9 mouse cellular contexts compared by ENCODE assay signal in genomic region chr2:34774493-34774892, GRCm38 (mm10). TPM values are rescaled to one million over a fixed set of nuclear protein-coding genes. Genes with fewer than 3 reads are reported as not detected.
DNase-seq lines count a peak whose midpoint lies in the region; ATAC-seq and TF ChIP-seq lines count a peak whose summit lies in the region.
"Had no signal": no experiment of that assay in that cellular context is flagged by ENCODE, and none has a peak within 500 bp of the region (broad histone marks: within the 10 kb centered on the region; RNA-seq: fewer than 3 reads in every experiment).

No protein-coding gene starts in this region.

- peaks cover 2 to 53% of the 10 kb centered on the region in 2 experiments; a peak in 2 of 4 replicates for H3K4me1 ChIP-seq in CH12.LX (ENCODE audit: control insufficient read depth in 1 of 2, insufficient read depth in 2 of 2)
- H3K4me1 ChIP-seq in forebrain, postnatal 0 days (ENCODE audit: insufficient read depth): peaks cover 24% of the 10 kb centered on the region
- peaks cover 60% of the 10 kb centered on the region for H3K4me1 ChIP-seq in liver, embryonic 15.5 days (replicated peaks)

- peak overlapping the region; percentile 99 for H3K4me2 ChIP-seq in CH12.LX (ENCODE audit: insufficient read depth, low read depth, poor library complexity, severe bottlenecking)
- 0 out of 2 replicates have a peak overlapping the region, but pooled peaks have one; percentile 3 for H3K4me2 ChIP-seq in forebrain, postnatal 0 days (ENCODE audit: low read depth)
- H3K4me2 ChIP-seq in liver, embryonic 15.5 days: peak overlapping the region; percentile 77

- TF ChIP-seq EP300 in CH12.LX (IDR thresholded peaks at IDR 0.05; ENCODE audit: low read length): no peak

- peak overlapping the region; percentile 89 for H3K4me3 ChIP-seq in gastrocnemius, adult 2 months
- H3K4me3 ChIP-seq in CH12.LX (replicated peaks in 1 of 3; ENCODE audit: low read depth in 2 of 3, low read length in 2 of 3, poor library complexity in 1 of 3): peak overlapping the region; percentile 74 to 99 (median 97)
- H3K4me3 ChIP-seq in forebrain, postnatal 0 days (ENCODE audit: low read depth, low read length): no peak overlapping the region
- H3K4me3 ChIP-seq in liver, embryonic 15.5 days (replicated peaks): peak overlapping the region; percentile 90

- TF ChIP-seq POLR2A in CH12.LX (IDR thresholded peaks at IDR 0.05; ENCODE audit: low read depth, low read length): no peak

- intact Hi-C loops in gastrocnemius, adult 2 months (cut with DNase I): no loop called here

- in situ Hi-C loops in CH12.LX (cut with MboI; ENCODE audit: low pct_ligation_motif_present, low pct_unique_long_range_greater_than_20kb, low sequenced_read_pairs): no loop called here

- H3K9ac ChIP-seq in CH12.LX (ENCODE audit: insufficient read depth, low read depth): peak overlapping the region; percentile 83; the same call in 1 of the 2 replicates
- H3K9ac ChIP-seq in forebrain, postnatal 0 days: no peak overlapping the region
- H3K9ac ChIP-seq in liver, embryonic 15.5 days: peak overlapping the region; percentile 93; the same call in 1 of the 2 replicates

- no peak for DNase-seq in gastrocnemius, adult 2 months
- no peak for DNase-seq in gastrocnemius, postnatal 4 days (ENCODE audit: low spot score in 2 of 2)
- DNase-seq in CH12.LX (ENCODE audit: extremely low read depth): no peak
- DNase-seq in forebrain, postnatal 0 days: no peak
- no peak for DNase-seq in natural killer cell, adult 2 months (ENCODE audit: low spot score in 2 of 2)
- no peak for DNase-seq in B cell, adult 2 months
- DNase-seq in spleen, postnatal 14 days (ENCODE audit: low spot score in 2 of 2): no peak
- DNase-seq: thymus, adult 2 months had no signal

- dilution Hi-C loops in CH12.LX (cut with MboI; ENCODE audit: extremely low pct_ligation_motif_present, extremely low pct_unique_long_range_greater_than_20kb, low sequenced_read_pairs): no loop called here

- H3K27me3 ChIP-seq in CH12.LX (replicated peaks): no peaks in the 10 kb centered on the region
- no peaks in the 10 kb centered on the region for H3K27me3 ChIP-seq in forebrain, postnatal 0 days (ENCODE audit: insufficient read depth, low read length)
- no peaks in the 10 kb centered on the region for H3K27me3 ChIP-seq in liver, embryonic 15.5 days

- TF ChIP-seq CTCF in gastrocnemius, adult 2 months (IDR thresholded peaks at IDR 0.05): no peak
- TF ChIP-seq CTCF in CH12.LX (conservative IDR thresholded peaks at IDR 0.05 in 1 of 2, IDR thresholded peaks at IDR 0.05 in 1 of 2; ENCODE audit: low read depth in 2 of 2, low read length in 2 of 2): no peak
- no peak for TF ChIP-seq CTCF in forebrain, postnatal 0 days (IDR thresholded peaks at IDR 0.05; ENCODE audit: low read depth)

- ATAC-seq in forebrain, postnatal 0 days: no peak
- ATAC-seq in liver, embryonic 15.5 days (ENCODE audit: insufficient read depth): no peak

- no peaks in the 10 kb centered on the region for H3K9me3 ChIP-seq in CH12.LX (replicated peaks; ENCODE audit: low read length)
- no peaks in the 10 kb centered on the region for H3K9me3 ChIP-seq in forebrain, postnatal 0 days (ENCODE audit: low read length)
- no peaks in the 10 kb centered on the region for H3K9me3 ChIP-seq in liver, embryonic 15.5 days (replicated peaks)

- H3K27ac ChIP-seq in gastrocnemius, adult 2 months: no peak overlapping the region
- H3K27ac ChIP-seq in CH12.LX (ENCODE audit: insufficient read depth, low read depth): no peak overlapping the region
- H3K27ac ChIP-seq in forebrain, postnatal 0 days (ENCODE audit: low read depth, low read length): no peak overlapping the region
- H3K27ac ChIP-seq in liver, embryonic 15.5 days (replicated peaks): no peak overlapping the region

- H3K79me2 ChIP-seq in CH12.LX (replicated peaks; ENCODE audit: control insufficient read depth, extremely low read depth, insufficient read depth, poor library complexity, severe bottlenecking): peaks cover 75% of the 10 kb centered on the region

- TF ChIP-seq RAD21 in CH12.LX (IDR thresholded peaks at IDR 0.05; ENCODE audit: low read depth, low read length): no peak

- 89% methylated on average over 6 of the region's 6 CpGs for WGBS in forebrain, postnatal 0 days
- 72% methylated on average over 6 of the region's 6 CpGs for WGBS in liver, embryonic 15.5 days (ENCODE audit: insufficient replicate concordance)

- peaks cover 50 to 72% of the 10 kb centered on the region in 2 experiments for H3K36me3 ChIP-seq in CH12.LX (replicated peaks in 1 of 2; ENCODE audit: control insufficient read depth in 1 of 2, insufficient read depth in 1 of 2, low read length in 1 of 2)
- H3K36me3 ChIP-seq in forebrain, postnatal 0 days (ENCODE audit: insufficient read depth): peaks cover 52% of the 10 kb centered on the region
- peaks cover 69% of the 10 kb centered on the region for H3K36me3 ChIP-seq in liver, embryonic 15.5 days (replicated peaks)

TF ChIP-seq in CH12.LX, 34 proteins besides CTCF, POLR2A, EP300 and RAD21:
- TF ChIP-seq CHD2 (IDR thresholded peaks at IDR 0.05; ENCODE audit: low read length): no peak

RNA-seq across cellular contexts. Expression of gene Hspa5, which starts 2.7 kb away (rescaled TPM):
- total RNA-seq in gastrocnemius, adult 2 months (2021): 100 to 1,000 TPM; 174 to 245 TPM
- 100 to 1,000 TPM; 303 to 318 TPM for total RNA-seq in gastrocnemius, postnatal 4 days (2021)
- total RNA-seq in CH12.LX (2012; rRNA removed) (866 and 1,326 TPM in 2 replicates), CH12.LX (2014; rRNA removed) (1,168 and 1,315 TPM in 2 replicates)
- 791 and 827 TPM in 2 replicates for polyA plus RNA-seq in CH12.LX (2012; ENCODE audit: insufficient read length, low read depth)
- 243 and 295 TPM in 2 replicates for total RNA-seq in forebrain, postnatal 0 days (2014; rRNA removed)
- 292 and 294 TPM in 2 replicates for polyA plus RNA-seq in forebrain, postnatal 0 days (2015; fragmentation: Nextera tagmentation; extraction: Ambion mirVana)
- 509 TPM in 2 replicates for polyA plus RNA-seq in liver, embryonic 15.5 days (2015; fragmentation: Nextera tagmentation; extraction: Ambion mirVana)

RNA-seq across cellular contexts. Expression of gene Gapvd1, which starts 19.5 kb away (rescaled TPM):
- total RNA-seq in gastrocnemius, adult 2 months (2021): 10 to 100 TPM; 34.0 to 35.5 TPM
- total RNA-seq in gastrocnemius, postnatal 4 days (2021): 10 to 100 TPM; 51.0 to 54.4 TPM
- total RNA-seq in CH12.LX (2012; rRNA removed): 47.0 and 54.6 TPM in 2 replicates
- total RNA-seq in CH12.LX (2014; rRNA removed): 45.1 and 50.5 TPM in 2 replicates
- 63.1 and 71.3 TPM in 2 replicates for polyA plus RNA-seq in CH12.LX (2012; ENCODE audit: insufficient read length, low read depth)
- 106 and 108 TPM in 2 replicates for total RNA-seq in forebrain, postnatal 0 days (2014; rRNA removed)
- 59.4 and 94.1 TPM in 2 replicates for polyA plus RNA-seq in forebrain, postnatal 0 days (2015; fragmentation: Nextera tagmentation; extraction: Ambion mirVana)
- polyA plus RNA-seq in liver, embryonic 15.5 days (2015; fragmentation: Nextera tagmentation; extraction: Ambion mirVana): 79.9 and 89.4 TPM in 2 replicates

RNA-seq across cellular contexts. Expression of gene Rabepk, which starts 25.2 kb away (rescaled TPM):
- total RNA-seq in gastrocnemius, adult 2 months (2021): 1 to 10 TPM; 7.9 to 8.3 TPM
- total RNA-seq in gastrocnemius, postnatal 4 days (2021): 10 to 100 TPM; 10.3 to 10.4 TPM
- total RNA-seq in CH12.LX (2012; rRNA removed): 80.4 and 88.4 TPM in 2 replicates
- total RNA-seq in CH12.LX (2014; rRNA removed): 61.2 and 68.8 TPM in 2 replicates
- 62.1 and 64.1 TPM in 2 replicates for polyA plus RNA-seq in CH12.LX (2012; ENCODE audit: insufficient read length, low read depth)
- total RNA-seq in forebrain, postnatal 0 days (2014; rRNA removed): 15.6 and 19.4 TPM in 2 replicates
- polyA plus RNA-seq in forebrain, postnatal 0 days (2015; fragmentation: Nextera tagmentation; extraction: Ambion mirVana): 26.1 and 27.3 TPM in 2 replicates
- polyA plus RNA-seq in liver, embryonic 15.5 days (2015; fragmentation: Nextera tagmentation; extraction: Ambion mirVana): 20.1 and 22.3 TPM in 2 replicates

RNA-seq across cellular contexts. Expression of gene Fbxw2, which starts 51.6 kb away (rescaled TPM):
- total RNA-seq in gastrocnemius, adult 2 months (2021): 10 to 100 TPM; 52.5 to 53.2 TPM
- 10 to 100 TPM; 59.6 to 60.1 TPM for total RNA-seq in gastrocnemius, postnatal 4 days (2021)
- total RNA-seq in CH12.LX (2012; rRNA removed) (36.7 and 42.9 TPM in 2 replicates), CH12.LX (2014; rRNA removed) (67.8 and 76.4 TPM in 2 replicates)
- polyA plus RNA-seq in CH12.LX (2012; ENCODE audit: insufficient read length, low read depth): 61.2 and 62.4 TPM in 2 replicates
- 130 and 140 TPM in 2 replicates for total RNA-seq in forebrain, postnatal 0 days (2014; rRNA removed)
- 111 and 120 TPM in 2 replicates for polyA plus RNA-seq in forebrain, postnatal 0 days (2015; fragmentation: Nextera tagmentation; extraction: Ambion mirVana)
- 57.5 and 60.5 TPM in 2 replicates for polyA plus RNA-seq in liver, embryonic 15.5 days (2015; fragmentation: Nextera tagmentation; extraction: Ambion mirVana)

RNA-seq across cellular contexts. Expression of gene Gm34653, which starts 58.3 kb away (rescaled TPM):
- total RNA-seq in gastrocnemius, adult 2 months (2021): under 1 TPM; 0.18 to 0.39 TPM
- under 1 TPM in 1 of 2 experiments, not detected in 1; 0.17 TPM for total RNA-seq in gastrocnemius, postnatal 4 days (2021)
- total RNA-seq in CH12.LX (2012; rRNA removed): not detected in 2 replicates
- total RNA-seq in CH12.LX (2014; rRNA removed): not detected in 2 replicates
- not detected in 2 replicates for polyA plus RNA-seq in CH12.LX (2012; ENCODE audit: insufficient read length, low read depth)
- total RNA-seq in forebrain, postnatal 0 days (2014; rRNA removed): 0.08 and 0.24 TPM in 2 replicates
- polyA plus RNA-seq in forebrain, postnatal 0 days (2015; fragmentation: Nextera tagmentation; extraction: Ambion mirVana): 0.15 TPM in 1 of 2 replicates, not detected in the other
- polyA plus RNA-seq in liver, embryonic 15.5 days (2015; fragmentation: Nextera tagmentation; extraction: Ambion mirVana): not detected in 2 replicates
- polyA plus RNA-seq: thymus, adult 2 months had no signal

Comparison
In these comparisons a context has a peak if more than half of its experiments do, and no peak if none do; other contexts are left out.
1. H3K4me2 ChIP-seq: peak in every context shown above with its lines; median percentile 99 in CH12.LX; 77 in liver, embryonic 15.5 days; 3 in forebrain, postnatal 0 days.